Mouse (Mus musculus) T-cell, adult 2 months (primary cell): Measurements from ENCODE around the gene Ehd2.
"Not testable (repeated sequence)": the region's sequence is repeated elsewhere in the genome, so short reads cannot be mapped to it uniquely, and the experiment has no call there.

ENCODE experiments used
- DNase-seq: peaks from one replicate; pipeline ENCODE4 v3.0.0; 2022; ENCODE audit warnings: low spot score

Gene Ehd2

DNA sequence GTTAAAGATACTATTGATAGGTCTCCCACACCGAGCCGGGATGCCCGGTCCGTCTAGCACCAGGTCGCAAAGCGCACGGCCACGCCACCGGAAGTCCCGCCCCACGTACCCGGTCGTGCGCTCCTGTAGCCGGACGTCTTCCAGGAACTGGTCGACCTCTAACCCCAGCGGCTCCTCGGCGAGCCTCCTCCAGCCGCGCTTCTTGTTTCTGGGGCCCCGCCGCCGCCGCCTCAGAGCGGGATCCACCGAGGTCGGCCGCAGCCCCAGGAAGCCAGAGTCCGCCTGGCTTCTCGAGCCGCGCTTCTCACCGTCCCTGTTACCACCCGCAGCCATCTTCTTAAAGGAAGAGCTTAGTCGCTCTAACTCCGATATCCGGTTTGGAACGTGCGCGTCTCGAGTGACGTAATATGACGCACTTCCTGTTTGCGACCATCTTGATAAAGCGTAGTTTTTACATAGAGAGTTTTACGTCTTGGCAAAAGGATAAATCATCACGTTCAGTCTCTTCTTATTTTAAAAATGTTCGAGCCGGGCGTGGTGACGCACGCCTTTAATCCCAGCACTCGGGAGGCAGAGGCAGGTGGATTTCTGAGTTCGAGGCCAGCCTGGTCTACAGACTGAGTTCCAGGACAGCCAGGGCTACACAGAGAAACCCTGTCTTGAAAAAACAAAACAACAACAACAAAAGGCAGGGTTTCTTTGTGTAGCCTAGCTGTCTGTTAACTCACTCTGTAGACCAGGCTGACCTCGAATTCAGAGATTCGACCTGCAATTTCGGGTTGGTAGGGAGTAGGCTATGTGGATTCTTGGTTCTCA is 21.4 kb downstream of the Ehd2 start, which contains the start of gene Nop53:
Gene Nop53, minus strand, starts transcription at position 354 of the 816 bp plus-strand sequence.
- peak; percentile 94 for DNase-seq

DNA sequence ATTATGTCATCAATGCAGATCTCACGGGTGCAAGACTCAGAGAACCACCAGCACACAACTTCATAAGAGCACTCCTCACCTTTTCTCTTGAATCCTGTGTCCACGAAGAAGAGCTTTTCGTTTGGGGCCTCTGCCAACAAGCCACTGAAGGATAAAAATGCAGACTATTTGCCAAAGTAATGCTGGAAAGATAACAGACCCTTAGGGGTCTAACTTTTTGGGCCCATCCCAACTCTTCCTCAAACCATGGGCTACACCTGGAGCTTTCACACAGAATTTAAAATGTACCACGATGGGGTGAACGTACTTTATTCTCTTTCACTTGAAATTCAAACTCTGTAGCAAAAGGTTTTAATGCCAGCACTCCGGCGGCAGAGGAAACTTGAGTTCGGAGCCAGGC is 22.2 kb downstream of the Ehd2 start:
- no peak for DNase-seq

DNA sequence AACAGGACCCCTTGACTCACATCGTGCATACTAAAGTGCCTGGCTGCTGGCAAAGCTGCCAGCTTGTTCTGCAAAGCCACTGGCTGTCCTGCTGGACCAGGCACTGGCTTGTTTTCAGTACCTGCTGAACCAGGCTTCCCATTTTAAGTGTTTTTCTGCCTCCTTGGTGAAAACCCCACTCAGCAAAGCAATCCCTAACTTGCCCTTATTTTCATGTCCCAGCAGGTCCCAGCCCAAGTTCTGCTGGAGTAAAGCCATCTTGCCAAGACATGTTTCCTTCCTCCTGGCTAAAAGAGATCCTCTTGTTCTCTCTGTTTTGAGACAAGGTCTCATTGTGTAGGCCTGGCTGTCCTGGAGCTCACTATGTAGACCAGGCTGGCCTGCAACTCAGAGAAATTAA is 23.1 kb downstream of the Ehd2 start:
- no peak for DNase-seq

DNA sequence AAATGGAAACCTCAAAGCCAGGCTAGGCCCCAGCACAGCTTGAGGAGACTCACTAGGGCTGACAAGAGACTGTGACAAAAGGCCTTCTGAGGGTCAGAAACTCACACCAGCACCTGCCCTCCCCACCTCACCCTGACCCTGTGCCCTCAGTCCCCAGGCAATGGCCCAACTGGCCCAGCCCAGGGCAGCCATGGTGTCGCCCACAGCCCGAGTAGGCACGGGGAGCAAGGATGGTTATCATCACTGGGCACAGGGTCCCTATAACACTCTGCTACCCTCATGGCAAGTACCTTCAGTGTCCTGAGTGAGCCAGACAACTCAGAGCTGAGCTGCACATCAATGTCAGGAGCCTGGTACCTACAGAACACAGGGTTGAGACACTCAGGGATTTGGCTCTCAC is 28.7 kb downstream of the Ehd2 start:
- DNase-seq = no peak

DNA sequence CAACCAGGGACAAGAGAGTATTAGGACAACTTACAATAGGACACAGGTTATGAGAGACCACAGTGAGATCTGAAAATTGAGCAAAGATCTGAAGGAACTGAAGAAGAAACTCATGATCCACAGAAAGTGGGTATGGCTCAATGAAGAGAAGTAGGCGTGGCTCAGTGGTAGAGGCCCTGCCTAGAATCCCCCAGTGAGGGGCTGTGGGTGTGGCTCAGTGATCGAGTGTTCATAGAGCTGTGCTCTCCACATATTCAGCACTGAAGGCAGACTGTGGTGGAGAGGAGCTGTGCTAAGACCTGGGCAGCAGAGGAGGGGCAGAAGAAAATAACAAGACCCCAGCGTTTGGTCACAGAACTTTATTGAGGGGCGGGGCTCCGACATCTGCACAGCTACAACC is 29.9 kb downstream of the Ehd2 start:
- DNase-seq = no peak

DNA sequence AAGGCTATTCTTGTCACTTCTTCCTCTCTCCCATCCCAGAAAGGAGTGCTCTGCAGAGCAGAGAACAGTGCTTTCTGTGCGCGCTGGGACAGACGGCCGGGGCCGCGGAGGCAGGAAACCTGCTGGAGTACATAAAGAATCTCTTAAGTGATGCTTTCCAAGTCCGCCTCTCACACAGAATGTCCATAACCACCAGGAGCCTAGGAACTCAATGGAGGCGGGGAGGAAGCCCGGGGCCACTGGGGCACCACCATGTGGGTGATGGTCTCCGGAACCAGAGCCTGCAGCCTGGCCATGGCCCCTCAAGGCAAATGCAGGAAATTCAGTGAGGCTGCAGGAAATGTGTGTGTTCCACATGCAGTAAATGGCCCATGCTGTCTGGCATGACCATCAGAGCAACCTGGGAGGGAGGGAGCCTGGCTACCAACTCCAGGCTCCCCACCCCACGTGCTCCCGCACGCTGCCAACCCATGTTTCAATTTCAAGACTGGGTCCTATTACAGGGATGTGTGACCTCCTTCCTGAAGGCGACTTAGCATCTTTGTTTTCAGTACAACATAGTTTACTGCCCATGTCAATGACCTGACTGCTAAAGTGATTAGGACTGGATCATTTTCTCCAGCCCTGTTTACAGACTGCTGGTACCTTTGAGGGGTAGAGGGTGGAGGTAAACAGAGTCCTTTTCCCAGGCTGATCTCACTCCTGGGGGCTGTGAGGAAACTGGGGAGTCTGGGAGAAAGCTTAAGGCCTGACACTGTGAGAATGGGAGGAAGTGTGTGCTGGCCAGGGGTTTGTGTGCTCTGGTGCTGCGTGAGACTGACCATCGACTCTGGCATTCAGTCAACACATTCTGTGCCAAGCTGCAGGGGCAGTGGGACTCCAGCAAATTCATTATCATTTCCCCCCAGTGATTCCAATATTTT is 33.7 kb downstream of the Ehd2 start:
- no peak for DNase-seq

DNA sequence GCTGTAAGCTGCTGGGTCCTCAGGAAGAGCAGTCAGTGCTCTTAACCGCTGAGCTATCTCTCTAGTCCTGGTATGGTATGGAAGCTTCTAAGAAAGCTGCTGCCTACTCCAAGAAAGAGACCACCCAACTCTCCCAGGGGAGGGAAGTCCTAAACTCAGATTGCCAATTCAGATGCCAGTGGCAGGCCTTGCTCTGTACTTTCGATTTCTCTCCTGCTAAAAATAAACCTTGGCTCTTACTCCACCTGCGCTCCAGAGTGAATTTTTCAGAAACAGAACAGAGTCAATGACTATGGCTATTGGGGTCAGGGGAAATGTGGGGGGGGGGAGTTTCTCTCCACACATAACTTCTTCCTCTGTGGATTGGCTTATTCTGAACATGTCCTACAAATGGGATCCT is 35.7 kb downstream of the Ehd2 start:
- no peak for DNase-seq

DNA sequence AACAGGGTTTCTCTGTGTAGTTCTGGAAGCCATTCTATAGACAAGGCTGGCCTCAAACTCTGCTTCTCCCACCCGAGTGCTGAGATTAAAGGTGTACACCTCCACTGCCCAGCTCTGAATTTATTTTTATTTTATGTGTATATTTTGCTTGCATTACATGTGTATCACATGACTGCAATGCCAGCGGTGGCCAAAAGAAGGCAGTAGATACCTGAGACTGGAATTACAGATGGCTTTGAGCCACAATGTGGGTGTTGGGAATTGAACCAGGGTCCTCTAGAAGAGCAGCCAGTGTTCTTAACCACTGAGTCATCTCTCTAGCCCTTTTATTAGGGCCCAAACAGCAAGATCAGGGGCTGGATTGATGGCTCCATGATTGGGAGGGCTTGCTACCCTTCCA is 36.8 kb downstream of the Ehd2 start:
- no peak for DNase-seq

DNA sequence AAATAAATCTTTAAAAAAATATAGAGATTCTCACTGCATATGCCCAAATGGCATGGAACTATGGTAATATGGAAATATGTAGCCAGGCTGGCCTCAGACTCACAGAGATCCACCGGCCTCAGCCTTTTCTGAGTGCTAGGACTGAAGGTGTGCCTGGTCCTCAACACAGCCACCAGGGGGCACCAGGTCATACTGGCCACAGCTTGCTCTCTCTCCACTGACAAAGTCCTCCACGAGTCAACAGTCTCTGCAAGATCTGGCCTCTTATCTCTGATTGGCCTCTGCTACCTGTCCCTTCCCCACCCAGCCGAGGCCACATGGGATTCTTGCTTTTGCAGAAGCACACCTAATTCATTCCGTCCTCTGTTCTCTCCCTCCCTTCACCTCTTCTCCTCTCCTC is 37.5 kb downstream of the Ehd2 start:
- peak; percentile 62 for DNase-seq

DNA sequence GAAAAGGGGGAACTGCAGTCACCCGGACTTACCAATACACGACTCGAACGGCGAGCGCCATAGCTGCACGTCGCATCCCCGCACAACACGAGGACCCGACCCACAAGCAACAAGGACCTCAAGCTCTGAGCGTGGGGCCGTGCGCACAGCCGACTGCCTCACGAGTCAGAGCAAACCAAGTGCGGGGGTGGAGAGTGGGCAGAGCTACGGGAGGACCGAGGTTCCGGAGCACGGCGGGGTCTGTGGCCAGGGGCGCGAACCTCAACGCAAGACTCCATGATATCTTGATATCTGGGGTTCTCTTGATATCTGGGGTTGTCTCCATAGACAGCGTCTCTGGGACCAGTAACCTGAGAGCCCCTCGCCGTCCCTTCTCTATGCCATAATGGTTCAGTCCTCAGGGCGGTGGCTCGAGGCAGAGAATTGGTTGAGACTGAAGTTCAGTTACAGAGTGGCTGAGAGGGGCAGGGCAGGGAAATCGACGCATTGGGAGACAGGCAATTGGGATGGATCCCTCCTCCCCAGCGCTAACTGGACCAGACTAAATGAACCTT is 45.1 kb downstream of the Ehd2 start, which contains the start of gene Selenow:
Gene Selenow, minus strand, starts transcription at position 183 of the 554 bp plus-strand sequence.
- peak; percentile 92 for DNase-seq

DNA sequence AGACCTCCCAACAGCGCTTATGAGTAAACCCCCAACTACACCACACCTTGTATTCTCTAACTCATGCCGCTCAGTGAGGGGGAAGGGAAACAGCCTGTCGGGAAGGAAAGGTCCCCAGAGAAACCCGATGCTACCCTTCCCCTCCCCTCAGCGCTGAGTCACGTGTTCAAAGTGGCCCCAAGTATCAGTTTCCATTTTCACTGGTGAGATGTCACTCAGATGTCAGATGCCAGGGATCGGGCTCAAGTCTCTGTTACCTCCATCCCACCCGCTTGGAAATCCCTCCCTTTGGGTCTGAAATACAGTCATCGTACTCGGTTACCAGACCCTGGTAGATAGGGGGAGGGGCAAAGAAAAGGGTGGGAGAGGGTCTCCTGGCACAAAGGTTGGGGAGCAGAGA is 45.6 kb downstream of the Ehd2 start:
- DNase-seq = peak; percentile 47

DNA sequence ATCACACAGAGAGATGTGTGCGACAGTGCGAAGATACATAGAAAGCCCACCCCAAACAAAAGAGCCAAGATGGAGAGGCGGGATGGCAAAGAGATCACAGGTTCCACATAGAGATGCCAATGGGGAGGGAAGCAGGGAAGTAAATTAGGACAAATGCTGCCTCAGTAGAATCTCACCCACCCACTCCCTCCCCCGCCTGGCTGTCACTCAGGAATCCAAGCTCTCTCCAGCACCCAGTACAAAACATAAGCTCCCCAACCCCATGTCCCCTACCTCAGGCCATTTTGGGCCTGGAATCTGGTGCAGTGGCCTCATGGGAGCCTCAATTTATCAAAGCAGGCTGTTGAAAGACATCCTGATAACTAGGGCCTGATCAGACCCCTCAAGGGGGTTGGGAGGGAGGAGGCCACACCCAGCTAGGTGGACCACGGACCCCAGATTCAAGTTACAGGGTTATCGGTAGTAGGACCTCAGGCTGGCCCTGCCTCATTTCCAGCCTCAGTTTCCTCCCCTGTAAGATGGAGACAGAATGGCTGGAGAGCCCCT is 46.6 kb downstream of the Ehd2 start:
- DNase-seq = no peak

DNA sequence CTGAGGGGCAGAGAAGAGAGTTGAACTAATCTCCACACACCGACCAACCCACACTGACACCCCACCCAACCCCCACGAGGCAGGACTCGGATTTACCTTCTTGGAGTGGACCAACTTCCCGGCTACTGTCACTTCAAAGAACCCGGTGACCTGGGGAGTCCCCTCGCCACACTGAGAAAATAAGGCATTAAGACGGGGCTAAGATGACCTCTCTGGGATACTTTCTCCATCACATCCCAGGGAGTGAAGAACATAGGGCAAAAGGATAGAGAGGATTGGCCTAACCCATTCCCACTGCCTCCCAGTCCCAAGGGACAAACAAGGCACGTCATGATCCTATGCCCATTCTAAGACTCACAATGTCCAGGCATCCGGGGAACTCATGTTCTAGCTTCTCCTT is 47.4 kb downstream of the Ehd2 start:
- DNase-seq = no peak

DNA sequence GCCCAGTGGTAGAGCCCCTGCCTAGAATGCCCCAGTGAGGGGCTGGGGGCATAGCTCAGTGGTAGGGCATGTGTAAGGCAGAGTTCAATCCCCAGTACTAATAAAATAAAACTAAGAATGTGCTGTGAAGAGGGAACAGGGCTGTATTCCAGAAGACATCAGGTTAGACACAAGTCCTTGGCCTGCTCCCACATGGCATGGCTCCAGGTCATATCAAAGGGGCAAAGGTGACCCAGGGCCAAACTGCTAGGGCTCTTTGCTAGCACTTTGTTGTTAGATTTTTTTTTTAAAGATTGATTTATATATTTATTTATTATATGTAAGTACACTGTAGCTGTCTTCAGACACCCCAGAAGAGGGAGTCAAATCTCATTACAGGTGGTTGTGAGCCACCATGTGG is 49.0 kb downstream of the Ehd2 start:
- DNase-seq = no peak

DNA sequence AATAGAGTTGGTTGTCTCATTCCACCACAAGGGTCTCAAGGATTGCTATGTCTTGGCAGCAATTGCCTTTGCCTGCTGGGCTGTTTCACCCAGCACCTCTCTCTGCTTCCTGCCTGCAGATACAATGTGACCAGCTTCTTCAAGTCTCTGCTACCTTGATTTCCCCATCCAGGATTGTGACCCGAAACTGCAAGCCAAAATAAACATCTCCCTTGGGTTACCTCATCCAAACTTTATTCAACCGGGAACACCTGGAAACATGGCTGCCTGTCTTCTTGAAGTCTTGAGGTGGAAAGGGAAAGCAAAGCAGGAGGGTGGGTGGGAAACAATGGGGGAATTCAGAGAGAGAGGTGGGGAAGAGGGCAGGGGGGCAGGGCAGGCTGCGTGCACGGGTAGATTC is 50.4 kb downstream of the Ehd2 start:
- no peak for DNase-seq

DNA sequence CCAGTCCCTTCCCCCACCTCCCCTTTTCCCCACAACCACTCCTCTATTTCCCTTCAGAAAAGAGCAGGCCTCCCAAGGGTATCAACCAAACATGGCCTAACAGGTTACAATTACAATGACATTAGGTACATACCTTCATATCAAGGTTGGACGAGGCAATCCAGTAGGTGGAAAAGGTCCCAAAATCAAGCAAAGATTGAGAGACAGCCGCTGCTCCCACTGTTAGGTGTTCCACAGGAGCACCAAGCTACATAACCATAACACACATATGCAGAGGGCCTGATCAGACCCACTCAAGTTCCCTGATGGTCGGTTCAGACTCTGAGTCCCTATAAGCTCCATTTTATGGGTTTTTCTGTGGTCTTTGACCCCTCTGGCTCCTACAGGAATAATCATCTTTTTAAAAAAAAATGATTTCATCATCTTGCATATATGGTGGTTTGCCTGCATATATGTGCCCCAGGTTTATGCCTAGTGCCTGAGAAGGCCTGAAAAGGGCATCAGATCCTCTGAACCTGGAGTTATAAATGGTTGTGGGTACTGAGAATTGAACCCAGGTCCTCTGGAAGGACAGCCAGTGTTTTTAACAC is 51.1 kb downstream of the Ehd2 start:
- no peak for DNase-seq

DNA sequence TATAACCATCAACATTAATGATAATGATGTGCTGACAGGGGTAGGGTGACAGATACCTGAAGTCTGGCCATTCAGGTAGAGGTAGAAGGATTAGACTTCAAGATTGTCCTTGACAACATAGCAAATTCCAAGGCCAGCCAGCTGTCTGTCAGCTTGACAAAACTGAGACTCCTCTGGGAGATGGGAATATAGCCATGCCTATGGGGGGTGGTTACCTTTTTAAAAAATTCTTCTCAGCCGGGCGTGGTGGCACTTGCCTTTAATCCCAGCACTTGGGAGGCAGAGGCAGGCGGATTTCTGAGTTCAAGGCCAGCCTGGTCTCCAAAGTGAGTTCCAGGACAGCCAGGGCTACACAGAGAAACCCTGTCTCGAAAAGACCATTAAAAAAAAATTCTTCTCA is 51.7 kb downstream of the Ehd2 start:
- not testable (repeated sequence) for DNase-seq

DNA sequence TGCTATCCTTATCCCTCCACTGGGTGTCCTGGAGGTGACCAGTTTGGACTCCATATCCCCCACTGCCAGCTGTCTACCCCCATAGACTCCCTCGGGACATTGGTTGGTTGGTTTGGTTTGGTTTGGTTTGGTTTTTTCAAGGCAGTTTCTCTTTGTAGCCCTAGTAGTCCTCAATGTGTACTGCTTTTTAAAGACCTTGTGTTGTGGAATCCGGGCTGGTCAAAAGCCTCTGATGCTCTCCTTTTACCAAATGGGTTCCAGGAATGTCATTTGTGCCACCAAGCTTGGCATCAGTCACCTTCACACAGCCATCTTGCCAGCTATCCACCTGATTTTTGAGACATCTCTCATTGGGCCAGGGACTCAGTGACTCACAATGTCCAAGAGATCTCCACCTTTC is 52.6 kb downstream of the Ehd2 start:
- no peak for DNase-seq

DNA sequence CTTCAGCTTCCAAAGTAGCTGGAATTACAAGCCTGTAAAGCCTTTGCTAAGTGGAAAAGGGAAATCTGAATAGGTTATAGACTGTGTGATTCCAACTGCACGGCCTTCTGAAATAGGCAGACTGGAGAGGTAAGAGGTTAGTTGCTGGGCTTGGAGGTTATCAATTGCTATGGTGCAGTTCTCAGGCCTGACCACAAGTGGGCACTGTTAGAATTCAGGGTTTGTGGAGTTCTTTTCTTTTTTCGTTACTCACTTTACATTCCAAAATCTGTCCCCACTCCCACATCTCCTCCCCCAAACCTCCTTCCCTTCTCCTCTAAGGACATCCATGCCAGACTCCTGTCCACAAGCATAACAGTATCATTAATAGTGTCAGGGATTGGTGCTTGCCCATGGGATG is 53.1 kb downstream of the Ehd2 start:
- peak; percentile 49 for DNase-seq

DNA sequence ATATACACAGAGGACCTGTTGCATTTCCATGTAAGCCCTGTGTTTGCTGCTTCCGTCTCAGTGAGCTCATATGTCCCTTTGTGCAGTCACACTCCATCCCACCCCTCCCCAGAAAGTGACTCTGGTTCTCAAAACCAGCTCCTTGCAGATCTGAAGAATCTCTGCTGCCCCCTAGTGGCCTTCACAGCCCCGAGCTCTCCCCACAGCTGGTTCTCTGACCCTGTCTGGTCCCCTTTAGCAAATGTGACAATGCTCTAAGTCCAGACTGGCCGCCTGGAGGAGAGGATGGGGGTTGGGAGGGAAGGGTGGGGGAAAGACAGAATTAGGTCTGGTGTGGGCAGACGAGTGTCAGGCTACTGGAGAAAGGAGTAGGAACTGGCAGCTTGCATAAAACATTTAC is 55.2 kb downstream of the Ehd2 start:
- peak; percentile 68 for DNase-seq

DNA sequence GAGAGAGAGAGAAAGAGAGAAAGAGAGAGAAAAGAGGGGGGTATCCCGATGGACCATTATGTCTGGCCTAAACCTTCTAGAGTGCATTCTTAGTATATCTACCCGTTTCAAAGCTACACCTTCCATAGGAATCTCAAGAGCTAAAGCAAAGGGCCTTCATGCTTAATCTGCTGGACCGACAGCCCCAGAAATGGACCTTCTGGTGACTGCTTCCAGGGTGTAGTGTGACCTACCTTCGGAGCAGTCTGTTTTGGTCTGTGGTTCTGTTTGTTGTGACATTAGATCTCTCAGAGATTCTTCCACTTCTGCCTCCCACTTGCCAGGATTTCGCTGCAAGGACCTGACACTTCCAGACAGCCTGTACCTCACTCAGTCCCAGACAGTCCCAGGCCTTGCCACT is 56.8 kb downstream of the Ehd2 start:
- DNase-seq = no peak

DNA sequence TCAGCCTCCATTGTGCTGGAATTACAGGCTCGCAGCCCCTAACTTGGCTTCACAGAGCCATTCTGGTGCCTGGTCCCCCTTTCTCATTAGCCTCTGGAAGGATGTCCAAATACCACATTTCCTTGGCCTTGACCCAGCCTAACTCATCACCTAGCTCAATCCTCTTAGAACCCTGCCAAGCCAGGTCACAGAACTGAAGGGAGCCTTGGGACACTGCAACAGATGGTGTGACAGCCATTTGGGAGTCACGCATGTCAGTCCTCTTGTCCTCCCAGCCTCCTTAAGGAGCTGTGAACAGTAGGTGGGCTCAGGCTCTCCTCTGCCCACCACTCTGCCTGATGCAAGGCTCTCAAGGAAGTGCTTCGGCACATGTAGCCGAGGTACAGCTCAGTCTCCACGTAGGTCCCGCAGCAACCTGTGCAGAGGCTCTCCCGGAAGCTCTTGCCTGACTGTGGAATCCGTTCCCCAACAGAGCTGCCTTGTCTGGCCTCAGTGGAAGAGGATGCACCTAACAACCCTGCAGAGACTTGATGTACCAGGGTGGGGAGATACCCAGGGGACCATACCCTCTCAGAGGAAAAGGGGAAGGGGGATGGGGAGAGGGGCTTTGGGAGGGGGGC is 59.3 kb downstream of the Ehd2 start:
- no peak for DNase-seq
